Mouse (Mus musculus): Measurements from ENCODE around the gene Anapc15.
"Not testable (repeated sequence)": the region's sequence is repeated elsewhere in the genome, so short reads cannot be mapped to it uniquely, and the experiment has no call there.

Anapc15 gene

GRCm38 (mm10) chr7:101949008-101949407 lies 85.5 kb downstream of the Anapc15 start:
- not testable (repeated sequence) for DNase-seq (ENCODE audit: low read depth, low spot score)

Data from 3T3-L1 (cell line).